Mouse (Mus musculus) heart, embryonic 14.5 days (tissue): ENCODE data around the gene Csmd2. TPM values are rescaled to one million over a fixed set of nuclear protein-coding genes. Genes with fewer than 3 reads are reported as not detected.

ENCODE experiments used
- polyA plus RNA-seq: library from polyadenylated mRNA; unstranded; fragments of >200 nt; fragmentation: Nextera tagmentation; extraction: Ambion mirVana; gene quantifications from 2 replicates; pipeline ENCODE4 v1.2.1, GENCODE M21; 2014

The Csmd2 gene
- polyA plus RNA-seq, 1 experiment from 2014 or later: 0.04 TPM

Other genes starting within 250 kb of the Csmd2 start
- not detected in 2 replicates for gene CK137956, start 16.9 kb upstream of the Csmd2 start, polyA plus RNA-seq